Mouse (Mus musculus): ENCODE results near the gene Cd160. TPM values are rescaled to one million over a fixed set of nuclear protein-coding genes. Genes with fewer than 3 reads are reported as not detected.

Gene Cd160
- polyA plus RNA-seq, 1 experiment from 2014 or later = 0.18 TPM

GRCm38 (mm10) chr3:96821581-96821980 lies 7.6 kb downstream of the Cd160 start:
- ATAC-seq = no peak
- 86% methylated on average over 4 of the region's 4 CpGs for WGBS
- Histone ChIP-seq H3K9ac (ENCODE audit: low read length) (no peak overlapping the region), H3K4me2 (ENCODE audit: low read length) (no peak overlapping the region), H3K27ac (ENCODE audit: low read depth, low read length) (no peak overlapping the region), H3K36me3 (ENCODE audit: control insufficient read depth, insufficient read depth, low read length) (no peaks in the 10 kb centered on the region), H3K27me3 (replicated peaks; ENCODE audit: control insufficient read depth, insufficient read depth, low read length) (no peaks in the 10 kb centered on the region), H3K4me1 (ENCODE audit: control insufficient read depth, insufficient read depth, low read length) (no peaks in the 10 kb centered on the region), H3K4me3 (ENCODE audit: low read depth, low read length) (no peak overlapping the region), H3K9me3 (replicated peaks; ENCODE audit: control insufficient read depth, low read length) (no peaks in the 10 kb centered on the region)
- no peak for DNase-seq (ENCODE audit: low spot score)

GRCm38 (mm10) chr3:96820116-96820915 lies 8.8 kb downstream of the Cd160 start:
- Histone ChIP-seq H3K9me3 (replicated peaks; ENCODE audit: control insufficient read depth, low read length) (no peaks in the 10 kb centered on the region), H3K9ac (ENCODE audit: low read length) (no peak overlapping the region), H3K27ac (ENCODE audit: low read depth, low read length) (no peak overlapping the region), H3K4me2 (ENCODE audit: low read length) (no peak overlapping the region), H3K4me1 (ENCODE audit: control insufficient read depth, insufficient read depth, low read length) (no peaks in the 10 kb centered on the region), H3K27me3 (replicated peaks; ENCODE audit: control insufficient read depth, insufficient read depth, low read length) (no peaks in the 10 kb centered on the region), H3K36me3 (ENCODE audit: control insufficient read depth, insufficient read depth, low read length) (no peaks in the 10 kb centered on the region), H3K4me3 (ENCODE audit: low read depth, low read length) (no peak overlapping the region)
- DNase-seq (ENCODE audit: low spot score) (no peak), ATAC-seq (no peak)
- 84% methylated on average over 6 of the region's 6 CpGs for WGBS

- Histone ChIP-seq H3K4me3 (ENCODE audit: low read depth, low read length) (no peak overlapping the region), H3K9ac (ENCODE audit: low read length) (no peak overlapping the region), H3K27me3 (replicated peaks; ENCODE audit: control insufficient read depth, insufficient read depth, low read length) (no peaks in the 10 kb centered on the region), H3K9me3 (replicated peaks; ENCODE audit: control insufficient read depth, low read length) (no peaks in the 10 kb centered on the region), H3K4me2 (ENCODE audit: low read length) (no peak overlapping the region), H3K27ac (ENCODE audit: low read depth, low read length) (no peak overlapping the region), H3K4me1 (ENCODE audit: control insufficient read depth, insufficient read depth, low read length) (no peaks in the 10 kb centered on the region), H3K36me3 (ENCODE audit: control insufficient read depth, insufficient read depth, low read length) (no peaks in the 10 kb centered on the region)
- WGBS = 72% methylated on average over 6 of the region's 6 CpGs
- ATAC-seq (no peak), DNase-seq (ENCODE audit: low spot score) (no peak)
Observed at GRCm38 (mm10) chr3:96814342-96814741, 14.8 kb downstream of the Cd160 start.

- Histone ChIP-seq H3K27me3 (replicated peaks; ENCODE audit: control insufficient read depth, insufficient read depth, low read length) (no peaks in the 10 kb centered on the region), H3K36me3 (ENCODE audit: control insufficient read depth, insufficient read depth, low read length) (no peaks in the 10 kb centered on the region), H3K27ac (ENCODE audit: low read depth, low read length) (no peak overlapping the region), H3K4me3 (ENCODE audit: low read depth, low read length) (no peak overlapping the region), H3K9ac (ENCODE audit: low read length) (no peak overlapping the region), H3K9me3 (replicated peaks; ENCODE audit: control insufficient read depth, low read length) (no peaks in the 10 kb centered on the region), H3K4me1 (ENCODE audit: control insufficient read depth, insufficient read depth, low read length) (no peaks in the 10 kb centered on the region), H3K4me2 (ENCODE audit: low read length) (no peak overlapping the region)
- DNase-seq (ENCODE audit: low spot score) (no peak), ATAC-seq (no peak)
- 67% methylated on average over 7 of the region's 7 CpGs for WGBS
Observed at GRCm38 (mm10) chr3:96813591-96814244, 15.4 kb downstream of the Cd160 start.

- no peak for ATAC-seq
- Histone ChIP-seq H3K36me3 (ENCODE audit: control insufficient read depth, insufficient read depth, low read length) (no peaks in the 10 kb centered on the region), H3K27me3 (replicated peaks; ENCODE audit: control insufficient read depth, insufficient read depth, low read length) (no peaks in the 10 kb centered on the region), H3K27ac (ENCODE audit: low read depth, low read length) (no peak overlapping the region), H3K9me3 (replicated peaks; ENCODE audit: control insufficient read depth, low read length) (no peaks in the 10 kb centered on the region), H3K9ac (ENCODE audit: low read length) (no peak overlapping the region), H3K4me1 (ENCODE audit: control insufficient read depth, insufficient read depth, low read length) (no peaks in the 10 kb centered on the region), H3K4me3 (ENCODE audit: low read depth, low read length) (no peak overlapping the region), H3K4me2 (ENCODE audit: low read length) (no peak overlapping the region; the same call in 1 of the 2 replicates)
- 47% methylated on average over 9 of the region's 9 CpGs for WGBS
- peak; percentile 43 for DNase-seq (ENCODE audit: low spot score)
Observed at GRCm38 (mm10) chr3:96813106-96813505, 16.0 kb downstream of the Cd160 start.

GRCm38 (mm10) chr3:96812395-96813091 lies 16.6 kb downstream of the Cd160 start:
- no peak overlapping the region for H3K27ac ChIP-seq (ENCODE audit: low read depth, low read length)
- H3K4me3 ChIP-seq (ENCODE audit: low read depth, low read length) = no peak overlapping the region
- H3K9me3 ChIP-seq (replicated peaks; ENCODE audit: control insufficient read depth, low read length) = no peaks in the 10 kb centered on the region
- no peak overlapping the region for H3K9ac ChIP-seq (ENCODE audit: low read length)
- DNase-seq (ENCODE audit: low spot score) = peak; percentile 73
- H3K4me2 ChIP-seq (ENCODE audit: low read length) = no peak overlapping the region; the same call in 1 of the 2 replicates
- 46% methylated on average over 20 of the region's 20 CpGs for WGBS
- H3K36me3 ChIP-seq (ENCODE audit: control insufficient read depth, insufficient read depth, low read length) = no peaks in the 10 kb centered on the region
- H3K4me1 ChIP-seq (ENCODE audit: control insufficient read depth, insufficient read depth, low read length) = no peaks in the 10 kb centered on the region
- ATAC-seq = no peak
- H3K27me3 ChIP-seq (replicated peaks; ENCODE audit: control insufficient read depth, insufficient read depth, low read length) = no peaks in the 10 kb centered on the region

GRCm38 (mm10) chr3:96811232-96811631 lies 17.9 kb downstream of the Cd160 start:
- Histone ChIP-seq H3K36me3 (ENCODE audit: control insufficient read depth, insufficient read depth, low read length) (no peaks in the 10 kb centered on the region), H3K27ac (ENCODE audit: low read depth, low read length) (no peak overlapping the region), H3K4me3 (ENCODE audit: low read depth, low read length) (no peak overlapping the region), H3K9ac (ENCODE audit: low read length) (no peak overlapping the region), H3K4me1 (ENCODE audit: control insufficient read depth, insufficient read depth, low read length) (no peaks in the 10 kb centered on the region), H3K9me3 (replicated peaks; ENCODE audit: control insufficient read depth, low read length) (no peaks in the 10 kb centered on the region), H3K27me3 (replicated peaks; ENCODE audit: control insufficient read depth, insufficient read depth, low read length) (no peaks in the 10 kb centered on the region), H3K4me2 (ENCODE audit: low read length) (no peak overlapping the region)
- ATAC-seq (no peak), DNase-seq (ENCODE audit: low spot score) (no peak)
- 95% methylated on average over 3 of the region's 3 CpGs for WGBS

- H3K4me3 ChIP-seq (ENCODE audit: low read depth, low read length) = no peak overlapping the region
- ATAC-seq (no peak), DNase-seq (ENCODE audit: low spot score) (no peak)
- no peaks in the 10 kb centered on the region for H3K9me3 ChIP-seq (replicated peaks; ENCODE audit: control insufficient read depth, low read length)
- no peak overlapping the region for H3K27ac ChIP-seq (ENCODE audit: low read depth, low read length)
- no peak overlapping the region for H3K9ac ChIP-seq (ENCODE audit: low read length)
- no peaks in the 10 kb centered on the region for H3K36me3 ChIP-seq (ENCODE audit: control insufficient read depth, insufficient read depth, low read length)
- no peaks in the 10 kb centered on the region for H3K4me1 ChIP-seq (ENCODE audit: control insufficient read depth, insufficient read depth, low read length)
- no peak overlapping the region for H3K4me2 ChIP-seq (ENCODE audit: low read length)
- WGBS = 77% methylated on average over 3 of the region's 3 CpGs
- H3K27me3 ChIP-seq (replicated peaks; ENCODE audit: control insufficient read depth, insufficient read depth, low read length) = no peaks in the 10 kb centered on the region
Observed at GRCm38 (mm10) chr3:96808651-96809050, 20.5 kb downstream of the Cd160 start.

- DNase-seq (ENCODE audit: low spot score) (no peak), ATAC-seq (no peak)
- Histone ChIP-seq H3K27me3 (replicated peaks; ENCODE audit: control insufficient read depth, insufficient read depth, low read length) (no peaks in the 10 kb centered on the region), H3K4me3 (ENCODE audit: low read depth, low read length) (no peak overlapping the region), H3K4me2 (ENCODE audit: low read length) (no peak overlapping the region), H3K36me3 (ENCODE audit: control insufficient read depth, insufficient read depth, low read length) (no peaks in the 10 kb centered on the region), H3K4me1 (ENCODE audit: control insufficient read depth, insufficient read depth, low read length) (no peaks in the 10 kb centered on the region), H3K9me3 (replicated peaks; ENCODE audit: control insufficient read depth, low read length) (no peaks in the 10 kb centered on the region), H3K9ac (ENCODE audit: low read length) (no peak overlapping the region), H3K27ac (ENCODE audit: low read depth, low read length) (no peak overlapping the region)
- WGBS = 74% methylated on average over 3 of the region's 3 CpGs
Observed at GRCm38 (mm10) chr3:96808136-96808535, 21.0 kb downstream of the Cd160 start.

All from forebrain, embryonic 14.5 days (tissue).